Mouse (Mus musculus) spleen, adult 10 weeks (tissue): ENCODE results near the gene Cdk9. TPM values are rescaled to one million over a fixed set of nuclear protein-coding genes. Genes with fewer than 3 reads are reported as not detected.

ENCODE experiments used
- polyA plus RNA-seq: library from polyadenylated mRNA; stranded (reverse); fragments of 350-450 nt; fragmentation: Illumina TruSeq; extraction: RNeasy Lipid Tissue Mini Kit (QIAGEN cat#74804); gene quantifications from one replicate; pipeline ENCODE4 v1.2.3, GENCODE M21; 2015; ENCODE audit warnings: low replicate concordance; ENCODE audit not compliant: insufficient read depth

Cdk9 gene
- polyA plus RNA-seq = 102 TPM

DNA sequence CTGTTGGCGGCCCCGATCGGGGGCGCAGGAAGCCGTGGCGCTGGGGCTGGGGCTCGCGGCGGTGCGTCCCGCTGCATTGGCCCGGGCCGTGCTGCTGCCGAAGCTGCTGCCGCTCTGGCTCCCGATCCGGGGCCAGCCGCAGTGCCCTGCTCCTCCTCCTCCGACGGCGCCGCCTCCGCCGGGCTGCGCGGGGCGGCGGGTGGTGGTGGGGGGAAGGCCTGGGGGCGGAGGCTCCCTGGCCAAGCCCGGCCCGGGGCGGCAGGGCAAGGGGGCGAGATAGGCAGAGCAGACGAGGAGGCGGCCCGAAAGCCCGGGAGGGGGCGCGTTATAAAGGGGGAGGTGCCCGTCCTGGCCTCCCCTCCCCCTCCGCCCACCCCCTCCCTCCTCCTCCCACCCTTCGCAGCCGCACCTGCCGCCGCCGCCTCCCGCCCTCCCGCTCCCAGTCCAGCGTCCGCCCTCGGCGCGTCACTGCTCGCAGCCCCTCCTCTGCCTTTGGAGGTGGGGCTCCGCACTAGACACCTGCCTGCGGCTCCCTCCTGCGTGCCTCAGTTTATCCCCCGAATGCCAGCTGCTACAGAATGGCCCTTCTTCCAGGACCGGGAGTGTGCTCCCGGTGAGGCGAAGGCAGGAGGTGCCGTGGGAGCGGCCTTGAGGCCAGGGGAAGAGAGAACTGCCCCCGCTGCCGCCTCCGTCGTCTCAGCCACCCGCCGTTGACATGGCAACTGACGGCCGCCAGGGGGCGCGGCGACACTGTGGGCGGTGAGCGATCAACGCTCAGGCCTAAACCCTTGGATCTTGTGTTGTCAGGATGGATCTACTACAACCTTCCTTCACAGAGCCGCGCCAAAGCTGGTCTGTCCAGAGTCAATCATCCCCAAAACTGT, at the start of gene Cdk9:
TSS of gene Cdk9 (minus strand) at position 143 of the 884 bp plus-strand sequence.

DNA sequence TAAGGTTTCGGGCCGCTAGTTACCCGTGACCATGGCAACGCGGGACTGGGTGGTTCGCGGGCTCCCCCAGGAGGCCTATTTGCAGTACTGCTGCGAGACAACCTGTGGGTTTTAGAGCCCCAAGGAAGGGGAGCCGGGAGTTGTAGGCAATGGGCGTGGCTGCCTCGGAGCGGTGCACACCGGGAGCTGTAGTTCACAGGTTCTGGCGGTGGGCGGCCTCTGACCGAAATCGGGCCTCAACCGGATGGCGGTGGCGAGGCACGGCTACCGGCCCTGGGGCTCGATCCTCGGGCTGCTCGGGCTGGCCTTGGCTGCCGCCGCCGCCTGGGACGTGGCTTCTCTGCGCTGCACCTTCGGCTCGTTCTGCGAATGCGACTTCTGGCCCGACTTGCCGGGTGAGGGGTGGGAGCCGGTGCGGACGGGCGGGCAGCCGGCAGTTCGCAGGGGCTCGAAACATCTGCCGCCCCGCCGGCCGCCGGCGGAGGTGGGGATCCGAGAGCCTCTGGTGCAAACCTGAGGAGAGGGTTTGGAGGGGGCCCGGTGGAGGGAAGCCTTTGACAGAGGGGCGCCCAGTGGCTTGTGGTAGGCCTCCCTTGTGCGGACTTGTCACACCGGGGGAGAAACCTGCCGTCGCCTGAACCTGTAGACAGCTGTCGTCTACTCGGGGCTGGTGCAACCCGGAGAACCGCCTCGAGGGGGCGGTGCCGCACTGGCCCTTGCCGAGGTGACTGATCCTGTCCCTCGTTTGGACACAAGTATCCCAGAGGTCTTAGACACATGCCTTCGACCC, 44.4 kb upstream of the Cdk9 start, which contains the start of gene Tor2a:
TSS of gene Tor2a (plus strand) at position 179 of the 790 bp plus-strand sequence.

DNA sequence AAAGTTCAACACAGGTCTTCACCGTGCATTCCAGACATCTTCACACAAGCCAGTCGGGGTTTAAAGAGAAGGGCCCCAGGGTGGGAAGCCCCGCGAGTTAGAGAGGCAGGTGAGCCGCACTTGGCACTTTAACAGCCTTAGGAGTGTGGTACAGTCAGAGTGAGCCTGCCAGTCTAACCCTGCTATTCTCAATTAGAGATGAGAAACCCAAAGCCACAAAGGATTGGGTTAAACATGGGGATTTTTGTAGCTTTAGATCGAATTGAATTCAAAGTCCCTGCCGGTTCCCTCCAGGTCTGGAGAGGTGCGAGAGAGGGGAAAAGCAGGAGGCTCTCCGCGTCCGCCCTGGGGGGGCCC, 28.0 kb upstream of the Cdk9 start, which contains the start of gene 6330409D20Rik:
TSS of gene 6330409D20Rik (minus strand) at position 101 of the 357 bp plus-strand sequence.

DNA sequence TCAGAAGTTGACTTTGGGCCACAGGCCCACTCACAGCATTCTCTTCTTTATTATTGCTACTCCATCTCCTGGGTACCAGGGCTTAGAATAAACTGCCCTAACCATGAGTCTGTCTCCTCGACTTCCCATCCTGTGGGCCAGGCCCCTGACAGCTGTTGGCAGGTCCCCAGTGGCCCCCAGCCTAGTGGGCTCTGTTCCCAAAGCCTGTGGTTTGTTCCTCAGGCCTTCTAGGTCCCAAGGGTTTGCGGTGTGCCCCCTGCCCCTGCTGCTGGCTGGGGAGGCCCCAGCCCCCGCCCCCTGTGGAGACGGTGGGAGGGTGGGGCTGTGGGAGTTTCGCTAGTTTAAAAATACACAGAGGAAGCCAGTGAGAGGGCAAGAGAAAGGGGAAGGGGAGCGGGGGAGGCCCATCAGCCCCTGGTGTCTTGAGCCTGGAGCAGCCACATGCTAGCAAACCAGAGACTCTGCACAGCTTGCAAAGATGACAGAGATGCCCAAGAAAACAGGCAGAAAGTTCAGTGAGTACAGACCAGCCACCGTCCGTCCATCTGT, 7.9 kb upstream of the Cdk9 start, which contains the start of gene Sh2d3c:
TSS of gene Sh2d3c (plus strand) at position 375 of the 549 bp plus-strand sequence.

DNA sequence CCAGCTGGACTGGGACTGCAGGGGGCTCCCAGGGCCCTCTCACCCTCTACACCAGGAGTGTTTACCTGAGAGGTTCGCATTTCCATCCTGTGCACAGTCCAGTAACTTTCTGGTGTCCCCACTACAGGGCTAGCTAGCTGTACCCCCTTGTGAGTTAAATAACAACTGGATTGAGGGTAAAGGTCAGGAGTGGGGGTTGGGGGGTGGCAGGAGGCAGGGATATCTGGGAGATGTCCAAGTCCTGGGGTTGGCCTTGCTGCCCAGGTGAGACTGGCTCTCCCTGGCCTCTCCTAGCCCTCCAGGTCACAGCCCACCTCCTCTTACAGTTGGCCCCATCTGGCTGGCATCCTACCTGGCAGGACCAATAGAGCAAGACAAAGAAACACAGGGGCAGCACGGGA, 8.9 kb downstream of the Cdk9 start, which contains the start of gene Fpgs:
TSS of gene Fpgs (minus strand) at position 125 of the 401 bp plus-strand sequence.

Other genes starting within 250 kb of the Cdk9 start
- gene Fam102a, start 177.7 kb downstream of the Cdk9 start, polyA plus RNA-seq = 28.0 TPM
- gene Dpm2, start 142.2 kb downstream of the Cdk9 start, polyA plus RNA-seq = 56.7 TPM
- gene Pip5kl1, start 138.3 kb downstream of the Cdk9 start, polyA plus RNA-seq = not detected
- gene 9430097D07Rik, start 137.4 kb downstream of the Cdk9 start, polyA plus RNA-seq = 0.15 TPM
- 16.1 TPM for gene St6galnac4, start 126.0 kb downstream of the Cdk9 start, polyA plus RNA-seq
- gene St6galnac6, start 113.4 kb downstream of the Cdk9 start, polyA plus RNA-seq = 11.3 TPM
- gene Ak1, start 91.3 kb downstream of the Cdk9 start, polyA plus RNA-seq = 6.3 TPM
- 19.9 TPM for gene Eng, start 66.5 kb downstream of the Cdk9 start, polyA plus RNA-seq
- 9.0 TPM for gene Fpgs, start 8.9 kb downstream of the Cdk9 start, polyA plus RNA-seq
- gene Sh2d3c, start 8.0 kb upstream of the Cdk9 start, polyA plus RNA-seq = 19.7 TPM
- gene 6330409D20Rik, start 27.9 kb upstream of the Cdk9 start, polyA plus RNA-seq = not detected
- gene Tor2a, start 44.2 kb upstream of the Cdk9 start, polyA plus RNA-seq = 12.6 TPM
- gene Ttc16, start 62.6 kb upstream of the Cdk9 start, polyA plus RNA-seq = 0.12 TPM
- 2.1 TPM for gene Ptrh1, start 62.7 kb upstream of the Cdk9 start, polyA plus RNA-seq
- not detected for gene Cfap157, start 71.4 kb upstream of the Cdk9 start, polyA plus RNA-seq
- gene Stxbp1, start 134.2 kb upstream of the Cdk9 start, polyA plus RNA-seq = 7.0 TPM
- 3.2 TPM for gene Fam129b, start 163.0 kb upstream of the Cdk9 start, polyA plus RNA-seq
- 2,666 TPM for gene Rpl12, start 248.5 kb upstream of the Cdk9 start, polyA plus RNA-seq
- gene Lrsam1, start 248.5 kb upstream of the Cdk9 start, polyA plus RNA-seq = 5.3 TPM